Mouse (Mus musculus) CD4-positive naive resting alpha-beta T cell, adult 76 days (primary cell): Measurements from ENCODE around the gene Snu13. TPM values are rescaled to one million over a fixed set of nuclear protein-coding genes. Genes with fewer than 3 reads are reported as not detected.

Experiments
- total RNA-seq: library from RNA; stranded (reverse); gene quantifications from one replicate; pipeline ENCODE4 v1.2.4, GENCODE M21; 2023

Snu13 gene
- total RNA-seq: 79.1 TPM

DNA sequence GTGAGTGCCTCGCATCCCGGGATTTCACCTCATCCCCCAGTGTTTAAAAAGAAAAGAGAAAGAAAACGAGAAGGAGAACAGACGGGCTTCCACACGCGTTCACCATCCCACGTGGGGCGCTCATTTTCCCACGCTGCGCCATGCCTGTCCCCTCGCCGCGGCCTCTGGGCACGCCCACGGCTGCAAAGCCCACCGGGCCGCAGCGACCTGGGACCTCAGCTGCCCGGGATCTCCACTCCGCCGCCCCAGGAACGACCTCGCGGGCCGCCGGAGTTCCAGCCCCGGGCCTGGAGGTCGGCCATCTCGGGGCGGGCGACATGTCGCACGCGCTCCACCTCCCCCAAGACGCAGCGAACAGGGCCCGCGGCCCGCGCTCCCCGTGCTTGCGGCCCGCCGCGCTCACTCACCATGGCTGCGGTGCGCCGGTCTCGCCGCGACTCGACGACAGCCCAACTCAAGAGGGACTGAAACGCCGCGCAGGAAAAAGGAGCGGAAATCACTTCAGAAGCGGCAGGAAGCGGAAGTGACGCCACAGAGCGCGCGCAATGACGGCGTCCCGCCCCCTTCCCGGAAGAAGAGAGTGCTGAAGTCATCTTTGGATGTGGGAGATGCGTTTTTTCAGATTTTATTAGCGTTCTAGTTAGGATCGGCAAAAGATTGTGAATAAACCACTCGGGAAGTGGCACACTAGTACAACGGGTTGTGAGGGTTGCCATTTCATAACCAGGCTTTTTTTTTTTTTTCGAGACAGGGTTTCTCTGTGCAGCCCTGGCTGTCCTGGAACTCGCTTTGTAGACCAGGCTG, at the start of gene Snu13:
Gene Snu13 (minus strand): TSS at position 519 of the 804 bp plus-strand sequence.

GRCm38 (mm10) chr15:82069898-82070297, 22.5 kb upstream of the Snu13 start, which contains the start of gene Mei1:
TSS of gene Mei1 (plus strand) at chr15:82069996.

DNA sequence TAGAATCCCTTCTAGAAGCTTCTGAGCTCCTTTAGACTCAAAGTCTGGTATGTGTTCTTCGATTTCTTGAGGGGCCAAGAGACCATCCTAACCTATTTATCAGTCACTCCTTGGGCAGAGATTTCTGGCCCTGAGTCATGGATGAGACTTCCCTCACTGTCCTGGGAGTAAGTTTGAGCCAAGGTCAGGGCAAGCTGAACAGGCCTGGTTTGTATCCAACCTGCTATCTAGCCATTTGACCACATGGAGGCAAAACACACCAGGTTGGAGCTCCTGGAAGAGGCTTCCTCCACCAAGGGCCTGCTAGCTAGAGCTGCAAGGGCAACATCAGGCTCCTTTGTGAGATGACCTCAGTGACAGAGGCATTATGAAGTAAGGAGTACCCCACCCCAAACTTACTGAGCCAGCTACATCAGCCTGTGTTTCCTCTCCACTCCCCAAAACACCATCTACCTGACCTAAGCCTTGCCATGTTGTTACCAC, 11.4 kb upstream of the Snu13 start, which contains the start of gene 4930407I10Rik:
Gene 4930407I10Rik (plus strand): TSS at position 433 of the 483 bp plus-strand sequence.

GRCm38 (mm10) chr15:82033762-82034161, 13.6 kb downstream of the Snu13 start, which contains the start of gene Desi1:
TSS of gene Desi1 (minus strand) at chr15:82033862.

Other genes starting within 250 kb of the Snu13 start
- 25.6 TPM for gene Tef, start 245.2 kb downstream of the Snu13 start, total RNA-seq
- 108 TPM for gene Tob2, start 188.8 kb downstream of the Snu13 start, total RNA-seq
- gene Phf5a, start 175.7 kb downstream of the Snu13 start, total RNA-seq: 51.6 TPM
- gene Aco2, start 175.3 kb downstream of the Snu13 start, total RNA-seq: 156 TPM
- 11.5 TPM for gene Polr3h, start 121.4 kb downstream of the Snu13 start, total RNA-seq
- not detected for gene Csdc2, start 110.8 kb downstream of the Snu13 start, total RNA-seq
- gene Pmm1, start 86.7 kb downstream of the Snu13 start, total RNA-seq: 13.0 TPM
- gene 1700029P11Rik, start 67.1 kb downstream of the Snu13 start, total RNA-seq: not detected
- 21.7 TPM for gene Xrcc6, start 59.8 kb downstream of the Snu13 start, total RNA-seq
- 18.6 TPM for gene Desi1, start 13.7 kb downstream of the Snu13 start, total RNA-seq
- gene 4930407I10Rik, start 11.6 kb upstream of the Snu13 start, total RNA-seq: not detected
- not detected for gene Mei1, start 22.4 kb upstream of the Snu13 start, total RNA-seq
- gene Ccdc134, start 80.3 kb upstream of the Snu13 start, total RNA-seq: 33.6 TPM
- 239 TPM for gene Srebf2, start 99.6 kb upstream of the Snu13 start, total RNA-seq
- gene Shisa8, start 165.2 kb upstream of the Snu13 start, total RNA-seq: 0.29 TPM
- 18.9 TPM for gene Tnfrsf13c, start 176.8 kb upstream of the Snu13 start, total RNA-seq
- gene Cenpm, start 197.2 kb upstream of the Snu13 start, total RNA-seq: 1.7 TPM
- gene 1500009C09Rik, start 204.8 kb upstream of the Snu13 start, total RNA-seq: not detected
- gene Sept3, start 227.3 kb upstream of the Snu13 start, total RNA-seq: not detected